Mouse (Mus musculus) embryo, embryonic 10.5 days (tissue): ENCODE measurements around the gene Shc3.

Experiments
- DNase-seq: peaks from one replicate; pipeline ENCODE4 v3.0.0-alpha.2; 2015; ENCODE audit warnings: low spot score

Gene Shc3

DNA sequence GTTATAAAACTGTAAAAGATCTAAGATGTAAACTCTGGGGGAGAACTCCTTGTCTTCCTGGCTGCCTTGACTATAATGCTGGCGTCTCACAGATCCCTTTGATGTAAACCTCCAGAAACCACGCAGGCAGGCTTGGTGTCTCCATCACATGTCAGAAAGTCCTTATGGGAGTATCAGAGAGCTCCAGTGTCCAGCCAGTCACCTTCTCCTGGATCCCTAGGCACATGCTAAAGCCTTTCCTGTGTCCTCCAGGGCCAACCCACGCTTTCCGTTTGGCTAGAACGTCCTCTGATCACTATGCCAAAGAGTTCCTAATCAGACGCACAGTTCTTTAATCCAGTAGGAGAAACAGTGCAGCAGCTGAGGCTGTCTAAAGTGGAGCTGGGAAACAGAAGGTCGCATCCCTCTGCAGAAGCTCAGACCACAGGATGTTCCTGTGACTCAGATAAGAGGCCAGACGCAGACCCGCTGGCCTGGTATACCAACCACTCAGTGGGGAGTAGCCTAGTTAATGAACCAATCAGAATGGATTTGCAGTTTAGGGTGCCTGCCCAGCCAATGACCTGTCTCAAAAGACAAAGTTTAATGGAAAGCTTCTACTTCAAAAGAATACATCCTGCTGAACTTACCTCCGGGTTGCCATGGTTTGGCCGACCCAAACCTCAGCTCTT is 88.7 kb downstream of the Shc3 start:
- DNase-seq: no peak

DNA sequence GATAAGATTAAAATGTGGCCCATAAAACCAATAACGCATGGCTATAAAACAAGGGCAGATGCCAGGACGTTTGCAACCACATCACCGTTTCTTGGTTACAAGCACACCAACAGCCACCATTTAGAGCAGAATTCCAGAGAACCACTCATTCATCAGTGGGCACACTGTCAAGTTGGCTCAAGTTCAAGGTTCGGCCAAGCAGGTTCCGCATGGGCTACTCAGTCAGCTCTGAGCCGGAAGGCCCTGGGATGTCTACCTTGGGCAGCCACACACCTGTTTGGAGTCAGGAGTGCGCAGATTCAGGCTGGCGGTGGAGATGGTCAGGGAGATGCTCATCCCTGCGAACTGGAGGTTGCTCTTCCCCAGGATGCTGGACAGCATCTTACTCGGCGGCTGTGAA is 89.4 kb downstream of the Shc3 start:
- DNase-seq: no peak

DNA sequence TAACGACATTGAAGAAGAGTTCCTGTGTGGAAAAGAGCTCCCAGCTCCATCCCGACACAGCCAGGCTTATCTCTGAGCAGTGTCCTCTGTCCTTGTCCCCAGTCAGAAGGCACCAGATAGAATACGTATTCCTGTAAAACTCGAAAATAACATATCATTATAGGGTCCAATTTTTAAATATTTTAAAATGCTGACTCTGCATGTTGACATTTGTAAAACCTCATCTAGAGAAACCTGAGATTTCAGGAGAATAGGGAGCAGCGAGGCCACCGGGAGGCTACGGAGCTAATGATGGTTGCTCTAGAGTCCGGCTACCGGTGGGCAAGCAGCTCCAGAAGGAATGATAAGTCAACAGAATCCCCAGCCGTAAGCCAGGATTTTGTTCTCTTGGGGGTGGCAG is 92.2 kb downstream of the Shc3 start:
- DNase-seq: no peak

DNA sequence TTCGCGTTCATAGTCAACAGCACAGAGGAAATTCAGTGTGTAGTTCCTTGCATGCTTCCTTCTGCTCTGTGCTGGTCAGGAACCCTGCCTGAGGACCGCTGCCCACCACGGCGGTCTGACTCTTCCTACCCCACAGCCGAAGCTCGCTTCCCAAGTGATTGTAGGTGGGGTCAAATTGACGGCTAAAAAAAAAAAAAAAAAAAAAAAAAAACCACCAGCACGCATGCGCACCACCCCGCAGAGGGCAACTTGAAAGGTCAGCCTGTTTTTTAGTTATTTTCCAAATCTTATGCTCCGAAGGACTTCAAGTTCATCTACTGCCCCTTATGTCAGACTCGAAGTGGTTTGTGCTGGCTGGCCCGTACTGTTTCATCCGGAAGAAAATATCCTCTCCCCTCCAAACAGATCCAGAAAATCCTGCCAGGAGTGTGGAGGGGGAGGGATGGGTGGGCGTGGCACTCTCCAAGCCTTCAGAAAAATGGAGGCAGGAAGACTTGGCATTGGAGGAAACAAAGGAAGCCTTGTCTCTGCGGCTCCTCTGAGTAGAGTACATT is 100.4 kb downstream of the Shc3 start:
- no peak for DNase-seq

DNA sequence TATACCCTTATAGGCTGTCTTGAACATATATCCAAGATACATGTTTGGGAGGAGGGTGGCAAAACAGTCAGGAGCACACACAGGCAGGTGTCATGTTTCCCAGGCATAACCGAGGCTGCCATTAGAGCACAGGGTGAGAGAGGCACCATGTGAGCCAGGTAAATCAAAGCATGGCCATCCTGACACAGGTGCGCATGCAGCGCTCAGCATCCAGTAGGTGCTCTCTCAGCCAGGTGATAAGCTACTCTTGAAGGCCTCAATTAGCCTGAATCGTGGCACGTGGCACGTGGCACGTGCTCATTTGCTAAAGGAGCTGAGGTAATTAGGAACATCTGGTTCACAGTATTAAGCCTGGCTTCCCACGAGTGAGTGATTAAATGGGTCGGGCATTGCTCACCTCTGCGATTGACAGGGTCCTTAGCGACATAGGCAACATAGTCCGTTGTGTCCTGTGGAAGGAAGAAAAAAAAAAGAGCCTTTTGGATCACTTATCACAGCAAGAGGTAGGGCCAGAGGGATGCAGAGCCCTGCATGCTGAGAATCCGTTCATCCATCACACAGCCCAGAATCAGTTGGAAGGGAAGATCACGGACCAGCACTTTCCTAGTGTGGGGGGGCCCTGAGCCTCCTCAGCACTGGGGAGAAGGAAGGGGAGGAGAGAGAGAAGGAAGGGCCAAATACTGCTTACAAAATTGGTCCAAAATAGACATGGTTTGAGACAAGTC is 102.9 kb downstream of the Shc3 start:
- DNase-seq: no peak

DNA sequence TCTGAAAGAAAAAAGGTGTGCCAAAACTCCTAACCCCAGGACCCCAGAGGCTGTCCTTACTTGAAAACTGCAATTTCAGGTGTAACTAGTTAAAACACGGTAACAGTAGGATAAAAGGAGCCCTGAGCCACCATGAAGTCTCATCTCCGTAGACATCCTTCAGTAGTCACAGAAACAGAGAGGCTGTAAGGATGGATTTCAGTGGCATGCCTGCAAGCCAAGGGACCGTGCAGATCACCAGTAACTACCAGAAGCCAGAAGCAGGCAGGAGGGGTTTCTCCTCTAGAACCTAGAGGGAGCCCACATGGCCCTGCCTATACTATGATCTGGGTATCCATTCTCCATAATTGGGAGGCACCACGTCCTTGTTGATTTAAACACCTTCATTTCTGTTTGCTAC is 104.9 kb downstream of the Shc3 start:
- no peak for DNase-seq

DNA sequence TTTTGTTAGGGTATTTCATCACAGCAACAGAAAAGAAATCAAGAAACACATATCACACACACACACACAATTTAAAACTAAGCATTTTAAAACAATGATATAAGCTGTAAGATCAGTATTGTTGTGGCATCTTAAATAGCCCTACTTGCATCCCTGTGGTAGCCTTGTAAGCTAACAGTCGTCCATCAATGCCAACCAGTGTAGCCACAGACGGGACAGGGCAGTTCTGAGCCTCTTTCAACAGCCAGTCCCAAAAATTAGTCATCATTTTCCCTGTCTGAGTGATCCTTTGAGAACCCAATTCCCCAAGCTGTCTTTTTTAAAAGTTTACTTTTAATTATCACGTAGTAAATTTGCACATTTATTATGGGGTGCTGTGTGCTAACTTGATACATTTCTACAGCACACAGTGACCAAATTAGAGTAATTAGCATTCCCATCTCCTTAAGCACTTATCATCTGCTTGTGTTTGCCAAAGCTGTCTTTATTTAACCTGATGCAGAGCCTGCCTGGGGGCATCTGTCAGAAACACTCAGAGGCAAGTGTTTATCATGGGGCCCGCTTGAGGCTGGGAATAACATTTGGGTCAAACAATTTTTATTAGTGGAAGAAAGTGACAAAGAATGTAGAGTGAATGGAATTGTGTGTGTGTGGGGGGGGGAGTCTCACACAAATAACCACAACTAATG is 112.9 kb downstream of the Shc3 start:
- no peak for DNase-seq

DNA sequence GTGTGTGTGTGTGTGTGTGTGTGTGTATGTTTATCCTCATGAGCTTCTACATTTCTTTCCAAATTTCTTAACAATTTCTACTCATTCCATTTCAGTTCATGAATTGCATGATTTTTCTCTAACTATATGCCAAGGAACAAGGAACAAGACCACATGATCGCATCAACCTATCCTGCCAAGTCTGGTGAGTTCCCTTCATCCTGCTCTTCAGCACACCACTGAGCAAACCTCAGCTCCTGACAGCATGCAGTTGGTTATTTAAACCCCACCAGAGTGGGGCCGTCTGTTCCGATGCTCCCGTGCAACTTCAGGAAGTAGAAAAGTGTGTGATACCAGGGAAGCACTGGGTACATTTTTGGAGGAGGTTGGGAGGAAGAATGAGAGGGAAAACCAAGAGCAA is 122.7 kb downstream of the Shc3 start:
- no peak for DNase-seq

DNA sequence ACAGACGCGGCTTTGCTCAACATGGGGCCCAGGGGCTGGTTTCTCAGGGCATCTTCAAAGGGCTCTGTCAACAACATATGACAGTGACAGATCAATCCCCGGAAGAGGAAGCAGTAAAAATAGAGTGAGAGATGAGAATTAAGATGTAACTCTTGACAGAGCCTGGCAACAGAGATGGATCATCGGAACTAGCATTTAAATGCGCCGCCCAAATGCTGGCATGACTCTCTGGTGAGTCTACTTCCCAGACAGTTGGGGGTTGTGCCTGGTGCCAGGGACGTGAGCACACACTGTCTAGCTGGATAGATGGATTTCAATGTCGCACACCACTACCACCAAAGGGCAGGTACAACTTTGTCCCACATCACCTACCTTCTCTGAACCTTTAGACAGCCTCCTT is 126.3 kb downstream of the Shc3 start:
- DNase-seq: no peak

DNA sequence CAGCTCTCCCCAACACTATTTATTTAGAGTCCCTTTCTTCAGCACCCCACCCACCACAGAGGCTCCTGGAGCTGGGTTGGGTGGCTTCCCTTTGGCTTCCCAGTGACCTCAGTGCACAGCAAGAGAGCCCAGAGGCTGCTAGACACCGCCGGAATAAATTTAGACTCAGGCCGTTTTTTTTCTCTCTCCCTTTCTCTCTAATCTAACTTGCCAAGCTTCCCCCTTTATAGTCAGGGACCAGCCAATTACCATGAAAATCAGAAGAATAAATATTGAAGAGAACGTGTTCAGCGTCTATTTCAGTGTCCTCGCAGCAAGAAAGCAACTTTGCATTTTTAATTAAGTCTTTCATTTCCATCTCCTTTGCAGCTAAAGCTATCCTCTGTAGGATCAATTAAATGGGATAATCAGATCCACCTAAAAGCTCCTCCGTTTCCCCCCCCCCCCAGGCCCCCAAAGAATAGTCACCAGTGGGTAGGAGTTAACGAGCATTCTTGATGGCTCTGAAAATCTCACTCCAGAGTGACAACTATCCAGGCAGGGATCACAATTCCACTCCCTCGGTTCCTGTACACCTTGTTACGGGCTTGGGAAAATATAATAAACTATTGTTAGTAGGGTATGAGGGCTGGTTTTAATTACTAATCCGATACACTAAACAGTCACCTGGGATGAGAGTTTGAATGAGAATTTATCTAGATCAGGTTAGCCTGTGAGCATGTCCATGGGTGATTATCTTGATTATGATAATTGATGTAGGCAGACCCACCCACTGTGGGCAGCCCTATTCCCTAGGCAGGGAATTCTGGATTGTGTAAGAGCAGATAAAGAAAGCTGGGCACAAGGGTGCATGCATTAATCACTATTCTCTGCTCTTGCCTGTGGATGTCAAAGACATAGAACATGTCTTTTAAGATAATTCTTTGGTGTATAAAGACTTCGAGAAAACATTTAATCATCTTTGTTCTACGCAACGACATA is 131.8 kb downstream of the Shc3 start:
- DNase-seq: no peak

DNA sequence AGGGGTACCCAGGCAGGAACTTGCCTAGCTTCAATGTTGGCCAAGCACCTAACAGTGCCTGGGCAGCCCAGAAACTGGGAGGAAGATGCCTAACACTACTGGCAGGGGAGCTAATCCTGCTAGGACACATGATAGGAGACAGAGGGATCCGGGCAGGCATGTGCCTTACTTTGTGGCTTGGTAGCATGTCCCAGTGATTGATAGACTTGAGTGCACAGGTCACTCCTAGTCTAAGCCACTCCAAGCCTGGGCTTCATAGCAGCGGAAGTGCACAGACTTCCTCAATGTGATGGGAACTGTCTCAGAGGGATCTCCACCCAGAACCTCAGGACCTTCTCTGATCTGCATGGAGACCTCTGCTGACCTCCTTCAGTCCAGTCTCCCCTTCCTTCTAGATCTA is 134.1 kb downstream of the Shc3 start:
- peak; percentile 32 for DNase-seq

DNA sequence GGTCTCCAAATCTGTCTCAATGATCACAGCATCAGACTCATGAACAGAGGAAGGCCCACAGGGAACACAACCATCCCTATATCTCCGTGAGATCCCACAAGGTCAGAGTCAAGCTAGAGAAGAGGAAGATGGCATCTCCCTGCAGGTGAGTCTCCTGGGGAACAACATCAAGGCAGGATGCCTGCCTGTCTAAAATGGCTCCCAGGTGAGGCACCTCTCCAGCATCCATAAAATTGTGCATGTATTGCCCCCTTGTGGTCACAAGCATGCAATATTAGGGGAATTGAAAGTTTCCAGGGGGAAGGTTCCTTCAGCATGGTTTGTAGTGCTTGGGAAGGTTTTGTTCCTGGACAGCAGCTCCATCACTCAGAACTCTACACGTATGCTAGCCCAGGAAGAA is 134.8 kb downstream of the Shc3 start:
- DNase-seq: peak; percentile 46

DNA sequence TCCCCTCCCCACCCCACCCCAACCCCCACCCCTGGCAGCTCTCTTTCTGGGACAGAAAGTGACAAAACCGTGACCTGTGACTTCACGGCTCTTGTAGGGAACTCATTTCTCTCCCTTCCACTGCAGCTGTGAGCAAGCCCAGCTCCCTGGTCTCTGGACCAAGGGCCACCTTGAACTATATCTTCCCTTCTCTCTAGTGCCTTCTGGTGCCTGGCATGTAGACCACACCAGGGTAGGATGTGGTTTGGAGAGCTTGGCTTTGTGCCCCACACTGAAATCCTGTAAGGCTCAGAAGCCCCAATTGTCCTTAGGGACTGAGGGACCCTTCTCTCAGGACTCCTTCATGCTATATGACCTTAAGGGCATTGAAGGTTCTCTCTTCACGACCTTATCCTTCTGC is 135.8 kb downstream of the Shc3 start:
- DNase-seq: no peak

DNA sequence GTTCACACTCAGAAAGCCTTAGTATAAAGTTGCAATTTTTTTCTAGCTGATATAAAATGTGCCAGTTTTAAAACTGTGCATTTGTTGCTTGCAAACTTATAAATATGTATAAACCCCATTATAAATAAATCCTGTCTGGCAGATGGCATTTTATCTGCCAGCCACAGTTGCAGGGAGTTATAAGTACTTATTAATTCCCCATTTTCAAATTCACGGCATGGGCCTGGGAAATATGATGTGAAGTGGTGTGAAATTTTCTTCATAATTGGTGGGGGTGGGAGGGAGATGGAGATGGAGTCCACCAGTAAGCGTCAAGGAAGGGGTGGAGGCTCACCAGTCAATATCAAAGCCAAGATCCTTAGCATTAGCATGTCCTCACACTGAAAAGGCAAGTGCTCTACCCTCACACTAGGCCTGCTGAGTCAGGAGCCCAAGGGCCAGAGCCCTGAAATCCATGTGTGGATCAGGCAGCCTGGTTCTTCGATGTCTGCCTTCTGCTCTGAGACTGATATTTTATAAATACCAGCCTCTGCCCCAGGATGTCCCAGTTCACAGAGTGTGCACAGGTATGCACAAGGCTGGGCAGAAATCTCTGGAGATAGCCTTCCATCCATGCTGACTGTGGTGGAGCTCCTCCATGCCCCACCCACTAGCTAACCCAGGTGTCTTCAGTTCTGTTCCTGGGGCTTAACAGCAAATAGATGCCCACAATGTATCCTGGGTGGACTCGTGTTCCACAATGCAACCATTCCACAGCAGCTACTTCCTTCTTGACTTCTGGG is 143.4 kb downstream of the Shc3 start:
- DNase-seq: no peak

DNA sequence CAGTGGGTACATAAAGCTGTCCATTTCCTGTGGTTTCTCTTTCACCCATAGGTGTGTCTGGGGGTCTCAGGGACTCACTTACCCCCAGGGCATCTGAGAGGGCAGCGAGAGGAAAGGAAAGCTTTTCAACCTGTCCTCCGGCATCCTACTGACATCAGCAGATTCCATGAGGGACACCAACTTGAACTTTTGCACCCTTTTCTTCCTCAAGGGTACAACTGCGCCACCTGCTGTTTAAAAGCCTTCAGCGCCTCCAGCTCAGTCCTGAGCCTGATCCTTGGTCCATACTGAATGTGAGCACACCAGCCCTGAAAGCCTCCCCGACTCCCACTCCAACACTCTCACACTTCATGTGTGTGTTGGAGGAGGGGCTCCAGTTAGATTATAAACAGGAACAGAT is 144.6 kb downstream of the Shc3 start:
- DNase-seq: peak; percentile 87

DNA sequence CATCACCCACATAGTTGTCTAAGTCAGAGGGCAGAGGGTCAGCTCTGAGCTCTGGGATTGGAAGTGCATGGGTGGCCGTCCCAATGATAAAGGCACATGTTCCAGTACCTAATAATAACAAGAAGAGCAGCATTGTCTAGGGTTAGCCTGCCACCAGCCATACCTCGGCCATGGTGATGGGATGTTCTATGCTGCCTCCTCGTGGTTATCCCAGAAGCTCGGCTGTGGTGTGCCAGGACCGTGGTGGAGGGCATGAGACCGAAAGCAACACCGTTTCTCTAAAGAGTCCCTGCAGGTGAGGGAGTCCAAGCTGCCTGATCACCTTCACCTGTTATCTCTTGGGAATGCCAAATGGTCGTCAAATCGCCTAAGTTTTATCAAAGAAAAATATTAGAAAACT is 145.6 kb downstream of the Shc3 start:
- no peak for DNase-seq

DNA sequence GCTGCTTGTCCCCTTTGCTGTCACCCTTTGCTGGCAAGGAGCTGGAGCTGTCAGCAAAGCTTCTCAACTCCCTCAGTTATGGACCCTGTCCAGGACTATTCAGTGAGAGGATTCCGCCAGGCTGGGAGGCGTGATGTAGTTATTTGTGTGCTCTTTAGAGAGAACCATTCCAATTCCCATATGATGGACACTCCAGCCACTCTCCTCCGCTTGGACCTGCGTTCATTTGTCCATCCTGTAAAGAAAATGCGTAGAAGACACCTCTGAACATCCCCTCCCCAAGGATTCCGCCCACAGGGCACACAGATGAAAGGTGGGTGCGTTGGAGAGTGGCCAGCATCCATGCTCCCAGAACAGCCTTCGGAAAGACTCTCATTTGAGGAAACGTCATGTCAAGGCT is 148.4 kb downstream of the Shc3 start:
- DNase-seq: no peak

DNA sequence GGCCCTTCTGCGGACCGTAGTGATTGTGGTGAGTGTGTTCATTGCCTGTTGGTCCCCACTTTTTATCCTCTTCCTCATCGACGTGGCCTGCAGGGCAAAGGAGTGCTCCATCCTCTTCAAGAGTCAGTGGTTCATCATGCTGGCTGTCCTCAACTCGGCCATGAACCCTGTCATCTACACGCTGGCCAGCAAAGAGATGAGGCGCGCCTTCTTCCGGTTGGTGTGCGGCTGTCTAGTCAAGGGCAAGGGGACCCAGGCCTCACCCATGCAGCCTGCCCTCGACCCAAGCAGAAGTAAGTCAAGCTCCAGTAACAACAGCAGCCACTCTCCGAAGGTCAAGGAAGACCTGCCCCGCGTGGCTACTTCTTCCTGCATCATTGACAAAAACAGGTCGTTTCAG is 149.7 kb downstream of the Shc3 start:
- DNase-seq: no peak

DNA sequence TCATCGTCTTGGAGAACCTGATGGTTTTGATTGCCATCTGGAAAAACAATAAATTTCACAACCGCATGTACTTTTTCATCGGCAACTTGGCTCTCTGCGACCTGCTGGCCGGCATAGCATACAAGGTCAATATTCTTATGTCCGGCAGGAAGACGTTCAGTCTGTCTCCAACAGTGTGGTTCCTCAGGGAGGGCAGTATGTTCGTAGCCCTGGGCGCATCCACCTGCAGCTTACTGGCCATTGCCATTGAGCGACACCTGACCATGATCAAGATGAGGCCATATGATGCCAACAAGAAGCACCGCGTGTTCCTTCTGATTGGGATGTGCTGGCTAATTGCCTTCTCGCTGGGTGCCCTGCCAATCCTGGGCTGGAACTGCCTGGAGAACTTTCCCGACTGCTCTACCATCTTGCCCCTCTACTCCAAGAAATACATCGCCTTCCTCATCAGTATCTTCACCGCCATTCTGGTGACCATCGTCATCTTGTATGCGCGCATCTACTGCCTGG is 150.2 kb downstream of the Shc3 start:
- no peak for DNase-seq

DNA sequence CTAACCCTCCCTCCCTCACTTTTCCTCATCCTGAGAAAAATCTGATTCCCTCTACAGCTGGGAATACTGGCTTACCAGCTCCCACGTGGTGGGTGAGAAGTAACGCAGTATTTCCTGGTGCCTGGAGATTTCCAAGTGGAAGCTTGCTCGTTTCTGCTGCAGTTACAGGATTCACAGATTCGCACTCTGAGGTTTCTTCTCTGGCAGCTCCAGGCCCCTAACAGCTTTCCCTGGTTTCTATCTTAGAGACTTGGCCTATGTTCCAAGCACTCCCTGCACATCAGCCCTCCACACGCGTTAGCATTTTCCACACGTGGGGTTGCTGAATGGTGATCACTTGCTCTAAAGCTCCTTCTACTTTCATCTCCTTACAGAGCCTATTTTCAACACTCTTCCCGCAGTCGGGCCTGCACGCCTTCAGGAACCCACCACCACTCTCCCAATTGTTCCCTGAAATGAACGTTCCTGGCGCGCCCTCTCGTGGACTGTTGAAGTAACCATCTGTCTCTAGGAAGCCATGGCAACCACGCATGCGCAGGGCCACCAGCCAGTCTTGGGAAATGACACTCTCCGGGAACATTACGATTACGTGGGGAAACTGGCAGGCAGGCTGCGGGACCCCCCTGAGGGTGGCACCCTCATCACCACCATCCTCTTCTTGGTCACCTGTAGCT is 150.8 kb downstream of the Shc3 start:
- peak; percentile 99 for DNase-seq
